Mouse (Mus musculus) urinary bladder, postnatal 10 days (tissue): ENCODE measurements around the gene Cxcr2.
"Not testable (repeated sequence)": the region's sequence is repeated elsewhere in the genome, so short reads cannot be mapped to it uniquely, and the experiment has no call there.

Experiments
- DNase-seq: peaks from one replicate; pipeline ENCODE4 v3.0.0; 2022; ENCODE audit warnings: low spot score

Cxcr2 gene

GRCm38 (mm10) chr1:74139415-74139814, 14.4 kb upstream of the Cxcr2 start:
- no peak for DNase-seq

DNA sequence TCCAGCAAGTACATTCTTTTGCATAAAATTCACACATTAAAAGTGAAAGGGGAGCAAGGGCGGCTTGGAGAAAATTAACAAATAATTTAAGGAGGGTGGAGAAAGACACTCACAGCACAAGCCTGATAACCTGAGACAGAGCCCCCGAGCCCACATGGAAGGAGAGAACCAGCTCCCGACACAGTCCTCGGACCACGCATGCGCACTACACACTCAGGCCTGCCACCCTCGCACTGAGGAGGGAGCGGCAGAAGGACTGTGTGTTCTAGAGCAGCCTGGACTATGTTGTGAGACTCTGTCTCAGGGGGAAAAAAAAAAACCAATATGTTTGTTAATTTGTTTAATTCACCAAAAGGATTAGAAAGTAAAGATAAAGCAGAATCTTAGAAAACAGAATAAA, 12.0 kb upstream of the Cxcr2 start:
- no peak for DNase-seq

DNA sequence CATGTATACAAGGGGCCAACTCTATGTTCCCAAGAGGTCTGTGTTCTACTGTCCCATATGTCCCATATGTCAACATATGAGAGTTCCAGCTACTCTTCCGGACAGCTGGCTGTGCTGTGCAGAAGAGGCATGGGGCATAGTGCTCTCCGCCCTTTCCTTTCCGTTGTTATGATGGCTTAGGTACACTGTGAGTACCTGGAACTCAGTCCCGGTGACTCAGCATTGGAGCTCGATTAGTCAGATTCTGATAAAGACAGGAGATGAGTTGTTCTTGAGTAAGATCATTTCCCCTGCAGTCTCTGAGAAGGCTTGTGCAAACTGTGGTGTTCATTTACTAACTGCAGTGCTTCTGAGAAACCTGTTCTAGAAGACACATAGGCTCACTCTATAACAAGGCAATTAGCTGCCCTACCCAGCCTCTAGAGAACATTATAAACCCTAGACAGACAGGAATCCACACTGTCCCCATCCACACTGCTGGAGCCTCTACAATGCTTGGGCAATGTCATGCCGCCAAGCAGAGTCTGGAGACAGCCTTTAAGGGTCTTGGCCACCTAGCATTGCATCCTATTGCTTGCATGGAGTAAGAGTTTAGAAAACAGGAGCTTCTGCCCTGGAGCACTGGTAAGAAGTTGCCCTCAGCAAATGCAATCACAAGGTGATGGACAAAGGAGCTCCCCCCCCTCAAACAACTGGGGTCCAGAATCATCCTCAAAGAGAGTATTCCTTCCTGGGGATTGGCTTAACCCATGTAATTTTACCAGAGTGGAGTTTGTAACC, 4.5 kb upstream of the Cxcr2 start:
- DNase-seq = no peak

GRCm38 (mm10) chr1:74150101-74150500, 3.7 kb upstream of the Cxcr2 start:
- no peak for DNase-seq

GRCm38 (mm10) chr1:74151091-74151490, 2.7 kb upstream of the Cxcr2 start:
- DNase-seq = no peak

DNA sequence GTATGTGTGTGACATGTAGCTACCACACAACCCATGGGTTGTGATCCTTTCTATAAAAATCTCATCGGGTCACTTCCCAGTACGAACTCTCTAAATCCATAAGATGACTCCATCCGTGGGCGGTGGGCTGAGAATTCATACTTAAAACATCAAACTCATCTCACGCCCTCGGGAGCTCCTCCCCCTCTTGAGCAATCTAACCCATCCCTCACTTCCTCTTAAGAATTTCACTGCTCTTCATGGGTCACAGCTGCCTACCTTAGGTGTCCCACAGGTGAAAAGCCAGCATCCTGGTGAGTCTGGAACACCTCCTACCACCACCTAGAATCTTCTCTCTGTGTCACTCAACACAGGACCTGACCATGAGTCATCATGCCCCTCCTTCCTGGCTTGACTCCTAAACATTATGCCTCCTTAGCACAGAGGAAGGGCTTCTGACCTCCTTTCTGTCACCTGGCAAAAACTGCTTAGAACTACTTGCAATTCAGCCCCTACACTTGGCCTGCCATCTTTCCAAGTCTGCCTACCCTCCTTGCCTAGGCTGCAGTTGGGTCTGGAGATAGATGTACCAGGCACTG, 1.7 kb downstream of the Cxcr2 start:
- no peak for DNase-seq

- DNase-seq = no peak
Measured at GRCm38 (mm10) chr1:74156381-74156910, 2.7 kb downstream of the Cxcr2 start.

- DNase-seq = not testable (repeated sequence)
Measured at GRCm38 (mm10) chr1:74159613-74160012, 5.8 kb downstream of the Cxcr2 start.

DNA sequence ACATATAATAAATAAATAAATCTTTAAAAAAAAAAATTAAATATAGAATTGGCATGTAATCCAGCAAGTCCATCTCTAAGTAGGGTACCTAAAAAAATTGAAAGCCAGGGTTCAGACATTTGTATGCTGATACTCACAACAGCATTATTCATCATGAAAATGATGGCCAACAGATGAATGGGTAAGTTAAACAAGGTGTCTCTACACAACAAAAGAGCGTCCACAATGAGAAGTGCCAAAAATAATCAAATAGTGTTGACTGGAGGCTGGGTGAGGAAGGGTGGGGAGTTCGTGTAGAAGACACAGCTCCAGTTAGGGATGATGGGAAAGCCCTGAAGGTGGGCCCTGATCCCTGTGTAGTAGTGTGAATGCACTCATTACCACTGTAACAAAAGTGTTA, 6.2 kb downstream of the Cxcr2 start:
- DNase-seq = no peak

- DNase-seq = no peak
Measured at GRCm38 (mm10) chr1:74167136-74167535, 13.3 kb downstream of the Cxcr2 start.

DNA sequence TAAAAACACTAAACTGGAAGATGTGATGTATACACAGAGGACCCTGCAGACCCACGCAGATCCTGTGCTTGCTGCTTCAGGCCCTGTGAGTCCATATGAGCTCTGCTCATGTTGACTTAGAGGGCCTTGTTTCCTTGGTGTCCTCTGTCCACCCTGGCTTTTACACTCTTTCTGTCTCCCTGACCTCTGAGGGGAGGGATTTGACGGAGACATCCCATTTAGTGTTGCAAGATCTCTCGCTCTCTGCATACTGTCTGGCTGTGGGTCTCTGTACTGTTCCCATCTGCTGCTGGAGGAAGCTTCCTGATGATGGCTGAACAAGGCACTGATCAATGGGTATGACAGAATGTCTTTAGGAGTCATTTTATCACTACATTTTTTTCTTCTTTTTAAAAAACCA, 15.9 kb downstream of the Cxcr2 start:
- DNase-seq = no peak

- no peak for DNase-seq
Measured at GRCm38 (mm10) chr1:74172722-74173121, 18.9 kb downstream of the Cxcr2 start.

DNA sequence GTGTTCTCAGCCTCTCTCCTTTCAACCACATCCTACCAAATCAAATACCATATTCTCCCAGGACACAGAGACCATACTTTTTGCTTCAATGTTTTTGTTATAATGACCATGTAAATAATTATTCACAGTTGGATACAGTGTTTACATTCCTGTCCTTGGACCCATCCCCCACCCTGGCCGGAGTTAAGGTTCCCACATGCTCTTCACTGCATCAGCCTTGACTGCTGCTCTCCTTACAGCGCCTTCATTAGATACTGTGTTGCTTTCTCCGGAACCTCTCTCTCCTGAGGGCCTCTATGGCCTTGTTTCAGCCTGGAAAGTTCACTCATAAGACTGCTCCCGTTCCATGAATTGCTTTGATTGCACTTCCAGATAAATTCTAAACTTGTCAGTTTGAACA, 21.9 kb downstream of the Cxcr2 start:
- no peak for DNase-seq

DNA sequence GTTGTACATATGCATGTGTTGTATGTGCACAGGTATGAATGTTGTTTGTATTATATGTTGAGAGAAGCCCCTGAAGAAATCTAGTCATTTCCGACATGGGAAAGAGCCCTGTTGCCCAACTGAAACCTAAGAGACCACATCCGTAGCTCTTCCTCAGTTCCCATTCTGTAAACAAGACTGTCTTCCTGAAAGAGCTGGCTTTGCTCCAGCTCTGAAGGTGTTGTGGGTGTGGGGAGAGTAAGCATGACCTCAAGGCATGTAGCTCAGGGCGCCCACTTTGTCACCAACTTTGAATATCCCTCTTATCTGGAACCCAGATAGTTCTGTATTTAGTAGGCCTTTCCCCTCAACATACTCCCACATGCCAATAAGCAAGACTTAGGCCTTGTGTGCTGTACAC, 24.8 kb downstream of the Cxcr2 start:
- DNase-seq = no peak

- DNase-seq = no peak
Measured at GRCm38 (mm10) chr1:74179624-74180408, 26.0 kb downstream of the Cxcr2 start.

DNA sequence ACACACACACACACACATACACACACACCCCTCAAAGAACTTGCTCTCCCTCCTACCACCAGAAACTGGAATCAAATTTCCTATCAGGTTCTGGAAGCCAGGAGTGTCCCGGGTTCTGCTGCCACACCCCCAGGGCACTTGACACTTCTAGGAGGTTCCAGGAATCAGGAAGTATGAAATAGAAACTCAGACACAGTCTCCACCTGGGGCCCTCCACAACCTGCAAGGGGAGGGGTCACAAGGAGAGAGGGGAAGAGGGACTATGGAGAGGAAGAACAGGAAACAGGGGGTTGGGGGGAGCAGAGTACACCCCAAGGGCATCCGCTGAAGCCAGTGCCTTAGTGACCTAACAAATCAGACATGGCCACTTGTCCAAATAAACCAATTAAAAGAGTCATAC, 27.7 kb downstream of the Cxcr2 start:
- no peak for DNase-seq

GRCm38 (mm10) chr1:74183006-74183405, 29.2 kb downstream of the Cxcr2 start:
- DNase-seq = no peak

- DNase-seq = no peak
Measured at GRCm38 (mm10) chr1:74190471-74190870, 36.7 kb downstream of the Cxcr2 start.

DNA sequence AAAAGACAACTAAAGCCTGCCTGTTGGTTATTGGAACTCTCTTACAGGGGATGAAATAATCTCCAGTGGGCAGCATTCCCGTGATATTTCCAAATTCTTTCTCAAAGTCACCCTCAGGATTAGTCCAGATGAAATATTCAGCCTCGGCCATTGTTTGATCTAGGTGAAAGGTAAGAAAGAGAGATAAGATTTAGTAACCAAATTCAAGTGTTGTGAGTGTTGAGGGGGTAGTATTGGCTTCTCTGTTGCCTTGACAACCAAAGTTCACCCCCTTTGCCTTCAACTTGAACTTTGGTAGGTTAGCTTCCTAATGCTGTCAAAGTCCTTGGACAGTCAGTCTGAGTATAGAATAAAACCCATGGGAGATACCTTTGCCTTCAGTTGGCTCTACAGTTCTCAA, 38.9 kb downstream of the Cxcr2 start:
- no peak for DNase-seq

DNA sequence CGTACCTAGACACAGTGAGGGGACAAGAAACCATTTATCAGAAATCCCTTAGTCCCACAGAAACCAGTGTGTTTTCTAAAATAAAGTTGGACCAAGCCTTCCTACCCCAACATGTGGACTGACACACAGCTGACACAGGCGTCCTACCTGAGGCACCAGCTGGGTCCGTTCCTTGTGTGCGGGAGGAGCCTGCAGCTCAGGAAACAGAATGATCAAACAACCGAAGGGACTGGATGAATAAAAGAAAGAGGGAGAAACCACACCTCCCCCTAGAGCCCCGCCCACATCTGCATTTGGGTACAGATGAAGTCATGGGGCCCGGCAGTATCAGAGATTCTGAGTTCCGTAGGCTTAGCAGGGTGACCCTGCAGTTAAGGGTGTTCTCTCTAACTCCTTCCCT, 40.7 kb downstream of the Cxcr2 start, which contains the start of gene Cxcr1:
Gene Cxcr1, minus strand, starts transcription at position 187 of the 400 bp plus-strand sequence.
- no peak for DNase-seq

DNA sequence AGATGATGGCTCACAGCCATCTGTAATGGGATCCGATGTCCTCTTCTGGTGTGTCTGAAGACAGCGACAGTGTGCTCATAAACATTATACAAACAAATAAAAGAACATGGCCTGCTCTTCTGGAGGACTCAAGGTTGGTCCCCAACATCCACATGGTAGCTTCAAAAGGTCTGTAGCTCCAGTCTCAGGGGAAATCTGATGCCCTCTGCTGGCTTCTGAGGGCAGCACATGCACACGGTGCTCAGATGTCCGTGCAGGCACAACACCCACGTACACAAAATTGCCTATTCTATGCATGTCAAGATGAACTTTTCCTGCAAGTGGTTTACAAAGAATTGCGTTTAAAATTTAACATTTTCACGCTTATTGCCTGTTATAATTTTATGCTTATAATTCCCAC, 42.2 kb downstream of the Cxcr2 start:
- no peak for DNase-seq

- no peak for DNase-seq
Measured at GRCm38 (mm10) chr1:74196621-74197419, 43.0 kb downstream of the Cxcr2 start.
